ENCODE assay signal across 8 mouse cellular contexts in the genomic region with DNA sequence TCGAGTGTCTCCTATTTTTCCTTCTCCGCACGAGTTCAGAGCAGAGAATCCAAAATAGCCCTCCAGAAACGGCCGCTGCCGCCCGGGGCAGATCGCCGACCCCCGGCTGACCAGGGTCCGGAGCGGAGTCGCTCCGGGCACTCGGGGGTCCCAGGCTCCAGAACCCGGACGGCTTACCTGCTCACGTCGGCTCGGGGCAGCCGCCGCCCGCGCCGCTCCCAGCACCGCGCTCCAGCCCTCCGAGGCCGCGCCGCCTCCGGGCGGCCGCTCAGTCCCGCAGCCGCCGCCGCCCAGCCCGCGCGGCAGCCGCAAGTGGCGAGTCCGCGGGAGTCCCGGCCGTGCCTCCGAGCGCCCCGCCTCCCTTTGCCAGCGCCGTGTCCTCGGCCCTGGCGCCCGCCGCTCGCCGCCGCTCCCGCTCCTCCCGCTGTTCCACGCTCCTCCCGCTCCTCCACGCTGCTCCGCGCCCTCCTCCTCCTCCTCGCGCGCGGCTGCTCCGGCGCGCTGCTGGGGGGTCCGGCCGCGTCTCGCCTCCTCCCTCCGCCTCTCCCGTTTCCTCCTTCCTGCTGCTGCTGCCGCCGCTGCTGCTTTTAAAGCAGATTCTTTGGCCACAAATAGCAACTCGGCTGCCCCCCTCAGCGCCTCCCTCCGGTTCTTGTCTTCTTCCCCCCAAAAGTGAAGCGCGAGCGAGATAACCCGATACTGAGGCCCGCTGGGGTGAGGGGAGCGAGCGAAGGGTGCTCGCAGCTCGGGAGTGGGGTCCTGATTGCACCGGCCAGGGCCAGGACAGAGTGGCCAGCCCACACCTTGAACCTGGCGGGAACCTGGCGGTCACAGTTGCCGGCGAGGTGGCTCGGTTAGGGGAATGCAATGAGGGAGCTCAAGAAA.
DNase-seq lines count a peak whose midpoint lies in the region; ATAC-seq and TF ChIP-seq lines count a peak whose summit lies in the region.

No protein-coding gene starts in this region.

- DNase-seq in embryonic facial prominence, embryonic 11.5 days (ENCODE audit: low spot score), result peak; percentile 76
- DNase-seq in heart, adult 18-20 months, result peak; percentile 61 to 66
- DNase-seq in kidney, adult 11 months, result peak; percentile 75
- DNase-seq in left cerebral cortex, postnatal 36 days (ENCODE audit: low spot score in 2 of 2), result peak; percentile 73 to 82
- DNase-seq in midbrain, embryonic 10.5 days (ENCODE audit: low spot score), result peak; percentile 82
- DNase-seq in thymus, postnatal 0 days (ENCODE audit: low spot score), result no peak

- H3K9me3 ChIP-seq in embryonic facial prominence, embryonic 11.5 days (replicated peaks; ENCODE audit: control insufficient read depth, low read length), result no peaks in the 10 kb centered on the region
- H3K9me3 ChIP-seq in midbrain, embryonic 10.5 days (replicated peaks), result no peaks in the 10 kb centered on the region

- no peaks in the 10 kb centered on the region for H3K4me1 ChIP-seq in bone marrow macrophage, adult 2 months (ENCODE audit: control insufficient read depth, insufficient read depth, low read length)
- no peaks in the 10 kb centered on the region for H3K4me1 ChIP-seq in embryonic facial prominence, embryonic 11.5 days (ENCODE audit: control insufficient read depth, insufficient read depth, low read length)
- H3K4me1 ChIP-seq in midbrain, embryonic 10.5 days, result peaks cover 19% of the 10 kb centered on the region
- no peaks in the 10 kb centered on the region for H3K4me1 ChIP-seq in small intestine, adult 2 months (ENCODE audit: control insufficient read depth, insufficient read depth, insufficient read length, low read length)

- H3K9ac ChIP-seq in embryonic facial prominence, embryonic 11.5 days (replicated peaks; ENCODE audit: low read length), result peak overlapping the region; percentile 92

- peak overlapping the region; percentile 38 for H3K4me3 ChIP-seq in bone marrow macrophage, adult 2 months (ENCODE audit: insufficient read depth, low read length)
- H3K4me3 ChIP-seq in embryonic facial prominence, embryonic 11.5 days (ENCODE audit: low read depth, low read length), result peak overlapping the region; percentile 84
- peak overlapping the region; percentile 78 for H3K4me3 ChIP-seq in midbrain, embryonic 10.5 days
- peak overlapping the region; percentile 93 for H3K4me3 ChIP-seq in small intestine, adult 2 months (ENCODE audit: low read depth, low read length)

- H3K4me2 ChIP-seq in embryonic facial prominence, embryonic 11.5 days (ENCODE audit: low read depth, low read length), result peak overlapping the region; percentile 77

- no peaks in the 10 kb centered on the region for H3K36me3 ChIP-seq in embryonic facial prominence, embryonic 11.5 days (replicated peaks; ENCODE audit: control insufficient read depth, insufficient read depth, low read depth, low read length)
- no peaks in the 10 kb centered on the region for H3K36me3 ChIP-seq in midbrain, embryonic 10.5 days
- no peaks in the 10 kb centered on the region for H3K36me3 ChIP-seq in small intestine, adult 2 months (ENCODE audit: control insufficient read depth, insufficient read depth, low read length)

- no peak overlapping the region for H3K27ac ChIP-seq in bone marrow macrophage, adult 2 months (ENCODE audit: insufficient read depth, low read depth, low read length)
- H3K27ac ChIP-seq in embryonic facial prominence, embryonic 11.5 days (replicated peaks; ENCODE audit: low read depth, low read length), result peak overlapping the region; percentile 91
- peak overlapping the region; percentile 95 for H3K27ac ChIP-seq in midbrain, embryonic 10.5 days (replicated peaks)
- peak overlapping the region; percentile 55 for H3K27ac ChIP-seq in small intestine, adult 2 months (ENCODE audit: insufficient read depth, low read depth, low read length)

- no peak for TF ChIP-seq CTCF in bone marrow macrophage, adult 2 months (IDR thresholded peaks at IDR 0.05; ENCODE audit: low read depth, low read length)
- TF ChIP-seq CTCF in small intestine, adult 2 months (IDR thresholded peaks at IDR 0.05; ENCODE audit: extremely low read depth, insufficient read length, insufficient replicate concordance, low read depth, low read length), result peak; percentile 4; the same call in 1 of the 2 replicates

- no peaks in the 10 kb centered on the region for H3K27me3 ChIP-seq in embryonic facial prominence, embryonic 11.5 days (ENCODE audit: control insufficient read depth, insufficient read depth, low read length)
- H3K27me3 ChIP-seq in midbrain, embryonic 10.5 days (ENCODE audit: low read depth, poor library complexity, severe bottlenecking), result peaks cover 14% of the 10 kb centered on the region
- H3K27me3 ChIP-seq in small intestine, adult 2 months (ENCODE audit: control insufficient read depth, insufficient read depth, low read length), result no peaks in the 10 kb centered on the region

- under 1% methylated on average over 78 of the region's 99 CpGs for WGBS in embryonic facial prominence, embryonic 11.5 days
- under 1% methylated on average over 99 of the region's 99 CpGs for WGBS in midbrain, embryonic 10.5 days
- WGBS in small intestine, adult 2 months, result under 1% methylated on average over 98 of the region's 99 CpGs

- peak; percentile 86 for ATAC-seq in embryonic facial prominence, embryonic 11.5 days (replicated peaks; ENCODE audit: insufficient number of reproducible peaks, low FRiP score, low TSS enrichment, low read depth)

- no peak for TF ChIP-seq POLR2A in bone marrow macrophage, adult 2 months (IDR thresholded peaks at IDR 0.05; ENCODE audit: borderline replicate concordance, low read depth, low read length)
- TF ChIP-seq POLR2A in small intestine, adult 2 months (IDR thresholded peaks at IDR 0.05; ENCODE audit: low read depth, low read length), result peak; percentile 28; the same call in 1 of the 2 replicates

- intact Hi-C loops in left cerebral cortex, postnatal 36 days (cut with DNase I), result loop anchor here (10.0 kb wide), 1 partner anchor 65 kb away; no protein-coding TSS in a partner anchor

Comparison
In these comparisons a context has a peak if more than half of its experiments do, and no peak if none do; other contexts are left out.
1. H3K4me3 ChIP-seq: peak in every context shown above with its lines; median percentile 93 in small intestine, adult 2 months; 84 in embryonic facial prominence, embryonic 11.5 days; 78 in midbrain, embryonic 10.5 days; 38 in bone marrow macrophage, adult 2 months.